Mouse (Mus musculus): ENCODE results near the gene Chia1. TPM values are rescaled to one million over a fixed set of nuclear protein-coding genes. Genes with fewer than 3 reads are reported as not detected.

Gene Chia1
- total RNA-seq, 2 experiments from 2014 or later, result 0.42 to 0.87 TPM

GRCm38 (mm10) chr3:106177509-106178189, 64.6 kb downstream of the Chia1 start:
- Histone ChIP-seq H3K27ac (no peak overlapping the region), H3K4me3 (no peak overlapping the region)
- no peak for DNase-seq (ENCODE audit: low spot score in 2 of 2)
- TF ChIP-seq CTCF (conservative IDR thresholded peaks at IDR 0.05), result no peak

Other genes with a start within 250 kb of the Chia1 start
- gene Adora3, start 242.4 kb upstream of the Chia1 start, total RNA-seq (2021), result 1 to 10 TPM in 1 of 2 experiments, under 1 TPM in 1; 0.82 to 1.2 TPM
- 1 to 10 TPM in 1 of 2 experiments, under 1 TPM in 1; 0.37 to 1.1 TPM for gene Tmigd3, start 242.3 kb upstream of the Chia1 start, total RNA-seq (2021)
- 1 to 10 TPM in 1 of 2 experiments, under 1 TPM in 1; 0.98 to 1.2 TPM for gene I830077J02Rik, start 180.6 kb upstream of the Chia1 start, total RNA-seq (2021)
- 10 to 100 TPM; 49.6 to 50.6 TPM for gene Wdr77, start 153.9 kb upstream of the Chia1 start, total RNA-seq (2021)
- 100 to 1,000 TPM; 250 to 262 TPM for gene Atp5f1, start 153.1 kb upstream of the Chia1 start, total RNA-seq (2021)
- 1 to 10 TPM; 2.4 to 3.7 TPM for gene Ovgp1, start 139.5 kb upstream of the Chia1 start, total RNA-seq (2021)
- under 1 TPM in 1 of 2 experiments, not detected in 1; 0.72 TPM for gene Pifo, start 98.6 kb upstream of the Chia1 start, total RNA-seq (2021)
- gene Chil5, start 80.4 kb upstream of the Chia1 start, total RNA-seq (2021), result not detected
- not detected for gene Chil3, start 54.3 kb downstream of the Chia1 start, total RNA-seq (2021)
- not detected for gene Chil4, start 106.3 kb downstream of the Chia1 start, total RNA-seq (2021)